ENCODE assay signal across 22 mouse cellular contexts in the genomic region with DNA sequence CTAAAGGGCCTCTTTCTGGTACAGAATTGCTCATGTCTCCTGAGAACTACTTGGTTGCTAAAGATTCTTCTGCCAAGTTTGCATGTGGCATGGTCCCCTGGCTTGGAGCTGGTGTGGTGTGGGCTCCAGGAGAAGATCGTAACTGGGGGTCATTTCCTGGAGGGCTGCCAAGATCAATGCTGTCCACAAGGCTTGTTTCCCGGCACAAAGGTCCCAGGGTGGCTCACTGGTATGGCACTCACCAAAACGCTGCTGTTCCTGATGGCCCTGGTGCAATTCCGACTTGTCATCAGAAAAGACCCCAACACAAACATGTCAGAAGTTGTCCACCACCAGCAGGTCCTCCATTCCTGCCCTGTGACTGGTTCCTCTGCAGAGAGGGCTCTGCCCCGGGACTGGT. TPM values are rescaled to one million over a fixed set of nuclear protein-coding genes. Genes with fewer than 3 reads are reported as not detected.
A peak's percentile ranks its signal among the peaks of the same experiment; 100 is the strongest.
DNase-seq lines count a peak whose midpoint lies in the region; ATAC-seq lines count a peak whose summit lies in the region.
"Had no signal": no experiment of that assay in that cellular context is flagged by ENCODE, and none has a peak within 500 bp of the region (broad histone marks: within the 10 kb centered on the region; RNA-seq: fewer than 3 reads in every experiment).

No protein-coding gene starts in this region.

- no peaks in the 10 kb centered on the region for H3K36me3 ChIP-seq in forebrain, embryonic 11.5 days (ENCODE audit: control insufficient read depth, insufficient read depth, low read length)
- H3K36me3 ChIP-seq in forebrain, embryonic 15.5 days = no peaks in the 10 kb centered on the region
- H3K36me3 ChIP-seq in heart, embryonic 10.5 days = no peaks in the 10 kb centered on the region
- H3K36me3 ChIP-seq in heart, embryonic 12.5 days = no peaks in the 10 kb centered on the region
- H3K36me3 ChIP-seq: G1E had no signal

- no peak for ATAC-seq in forebrain, embryonic 11.5 days (replicated peaks; ENCODE audit: low FRiP score)
- no peak for ATAC-seq in forebrain, embryonic 15.5 days (replicated peaks)
- ATAC-seq in heart, embryonic 12.5 days (ENCODE audit: insufficient number of reproducible peaks, low FRiP score) = no peak
- ATAC-seq: activated CD4-positive, CD25-positive, alpha-beta regulatory T cell, adult 4 months; CD4-positive, CD25-positive, alpha-beta regulatory T cell, adult 4 months; Patski had no signal

- no peak overlapping the region for H3K27ac ChIP-seq in forebrain, embryonic 11.5 days (ENCODE audit: low read depth, low read length)
- H3K27ac ChIP-seq in forebrain, embryonic 15.5 days (replicated peaks) = no peak overlapping the region
- H3K27ac ChIP-seq in heart, embryonic 10.5 days = no peak overlapping the region
- no peak overlapping the region for H3K27ac ChIP-seq in heart, embryonic 12.5 days (ENCODE audit: poor library complexity, severe bottlenecking)

- H3K4me2 ChIP-seq in forebrain, embryonic 11.5 days (ENCODE audit: low read depth, low read length, severe bottlenecking) = no peak overlapping the region
- no peak overlapping the region for H3K4me2 ChIP-seq in forebrain, embryonic 15.5 days (replicated peaks)
- H3K4me2 ChIP-seq in heart, embryonic 12.5 days = no peak overlapping the region

- no peak overlapping the region for H3K4me3 ChIP-seq in forebrain, embryonic 11.5 days (ENCODE audit: low read depth, low read length)
- no peak overlapping the region for H3K4me3 ChIP-seq in forebrain, embryonic 15.5 days
- H3K4me3 ChIP-seq in heart, embryonic 10.5 days = no peak overlapping the region
- no peak overlapping the region for H3K4me3 ChIP-seq in heart, embryonic 12.5 days

- peak; percentile 35 for DNase-seq in forebrain, embryonic 11.5 days (ENCODE audit: low spot score)
- DNase-seq in heart, adult 11 months = peak; percentile 79
- no peak for DNase-seq in heart, postnatal 4 days
- peak; percentile 52 for DNase-seq in heart, embryonic 10.5 days (ENCODE audit: low spot score)
- DNase-seq: adrenal gland, adult 2 months; adrenal gland, adult 8-10 months; adrenal gland, postnatal 10 days; adrenal gland, postnatal 14 days; adrenal gland, postnatal 25 days; adrenal gland, postnatal 36 days; B cell, adult 2 months; cerebellum, adult 11 months; cerebellum, adult 11-12 months; cerebellum, adult 18-20 months had no signal

- H3K27me3 ChIP-seq in forebrain, embryonic 11.5 days (ENCODE audit: control insufficient read depth, insufficient read depth, low read length) = no peaks in the 10 kb centered on the region
- H3K27me3 ChIP-seq in forebrain, embryonic 15.5 days = no peaks in the 10 kb centered on the region
- no peaks in the 10 kb centered on the region for H3K27me3 ChIP-seq in heart, embryonic 10.5 days (ENCODE audit: insufficient read depth, poor library complexity, severe bottlenecking)
- no peaks in the 10 kb centered on the region for H3K27me3 ChIP-seq in heart, embryonic 12.5 days (replicated peaks)
- H3K27me3 ChIP-seq: CH12.LX, Patski had no signal

- 83% methylated on average over 5 of the region's 5 CpGs for WGBS in forebrain, embryonic 11.5 days
- 89% methylated on average over 5 of the region's 5 CpGs for WGBS in forebrain, embryonic 15.5 days
- 73% methylated on average over 5 of the region's 5 CpGs for WGBS in heart, embryonic 10.5 days
- 65% methylated on average over 5 of the region's 5 CpGs for WGBS in heart, embryonic 12.5 days

- no peak overlapping the region for H3K9ac ChIP-seq in forebrain, embryonic 11.5 days (ENCODE audit: low read length)
- H3K9ac ChIP-seq in forebrain, embryonic 15.5 days (replicated peaks) = no peak overlapping the region
- H3K9ac ChIP-seq in heart, embryonic 12.5 days = no peak overlapping the region

- H3K9me3 ChIP-seq in forebrain, embryonic 11.5 days (ENCODE audit: control insufficient read depth, low read length) = no peaks in the 10 kb centered on the region
- H3K9me3 ChIP-seq in forebrain, embryonic 15.5 days = no peaks in the 10 kb centered on the region
- H3K9me3 ChIP-seq in heart, embryonic 10.5 days = no peaks in the 10 kb centered on the region
- peaks cover 8% of the 10 kb centered on the region for H3K9me3 ChIP-seq in heart, embryonic 12.5 days (replicated peaks)
- H3K9me3 ChIP-seq: G1E had no signal

- H3K4me1 ChIP-seq in forebrain, embryonic 11.5 days (replicated peaks; ENCODE audit: control insufficient read depth, insufficient read depth, low read length) = no peaks in the 10 kb centered on the region
- H3K4me1 ChIP-seq in forebrain, embryonic 15.5 days = no peaks in the 10 kb centered on the region
- no peaks in the 10 kb centered on the region for H3K4me1 ChIP-seq in heart, embryonic 10.5 days
- H3K4me1 ChIP-seq in heart, embryonic 12.5 days (replicated peaks) = no peaks in the 10 kb centered on the region

RNA-seq across cellular contexts. Expression of a gene that starts 44.1 kb away (rescaled TPM):
- 1.2 TPM in 2 replicates for polyA plus RNA-seq in forebrain, embryonic 11.5 days (2014; fragmentation: Nextera tagmentation; extraction: Ambion mirVana)
- polyA plus RNA-seq in forebrain, embryonic 15.5 days (2015; fragmentation: Nextera tagmentation; extraction: Ambion mirVana) = 3.2 and 3.7 TPM in 2 replicates
- total RNA-seq in heart, postnatal 4 days (2021) = 10 to 100 TPM; 20.6 to 20.8 TPM
- polyA plus RNA-seq in heart, embryonic 10.5 days (2016; fragmentation: Nextera tagmentation; extraction: Ambion mirVana) = 9.4 and 17.2 TPM in 2 replicates
- polyA plus RNA-seq in heart, embryonic 12.5 days (2016; fragmentation: Nextera tagmentation; extraction: Ambion mirVana) = 9.5 and 12.7 TPM in 2 replicates
- total RNA-seq: CH12.LX, MEL had no signal
- polyA plus RNA-seq: activated CD4-positive, CD25-positive, alpha-beta regulatory T cell, adult 4 months; CD4-positive, CD25-positive, alpha-beta regulatory T cell, adult 4 months; G1E had no signal
